Comparison of ENCODE assay signal across 9 mouse cellular contexts in the genomic region with DNA sequence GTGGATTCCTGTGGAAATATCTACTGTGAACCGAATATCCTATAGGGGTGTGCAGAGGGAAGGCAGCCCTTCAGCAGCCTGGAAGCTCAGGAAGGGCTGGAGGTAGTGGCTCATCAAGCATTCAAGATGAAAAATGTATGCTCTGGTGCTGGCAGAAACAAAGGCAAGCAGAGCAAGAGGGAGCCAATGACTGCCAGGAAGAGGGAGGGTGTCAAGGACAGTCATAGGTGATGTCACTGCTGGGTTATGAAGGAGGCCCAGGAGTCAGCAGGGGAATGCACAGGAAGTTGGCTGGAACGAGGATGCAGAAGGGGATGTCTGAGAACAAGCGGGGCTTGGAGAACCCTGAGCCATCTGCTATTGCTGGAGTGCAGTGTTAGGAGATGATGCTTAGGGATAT. TPM values are rescaled to one million over a fixed set of nuclear protein-coding genes. Genes with fewer than 3 reads are reported as not detected.
DNase-seq lines count a peak whose midpoint lies in the region; TF ChIP-seq lines count a peak whose summit lies in the region.
"Had no signal": no experiment of that assay in that cellular context is flagged by ENCODE, and none has a peak within 500 bp of the region (broad histone marks: within the 10 kb centered on the region; RNA-seq: fewer than 3 reads in every experiment).

No protein-coding gene starts in this region.

- H3K4me3 ChIP-seq in layer of hippocampus, adult 2 months = no peak overlapping the region
- no peak overlapping the region; the same call in 1 of the 2 replicates for H3K4me3 ChIP-seq in gastrocnemius, adult 2 months
- no peak overlapping the region for H3K4me3 ChIP-seq in macrophage (ENCODE audit: inconsistent target)

- H3K79me2 ChIP-seq in macrophage (ENCODE audit: inconsistent target) = peaks cover 55% of the 10 kb centered on the region

- 65% methylated on average over 3 of the region's 3 CpGs for WGBS in macrophage (ENCODE audit: missing documents)

- intact Hi-C loops in gastrocnemius, adult 2 months (cut with DNase I) = no loop called here

- peak overlapping the region; percentile 19 for H3K27ac ChIP-seq in layer of hippocampus, adult 2 months
- 0 out of 2 replicates have a peak overlapping the region, but pooled peaks have one; percentile 20 for H3K27ac ChIP-seq in gastrocnemius, adult 2 months
- peak overlapping the region; percentile 55 for H3K27ac ChIP-seq in macrophage

- no peaks in the 10 kb centered on the region for H3K36me3 ChIP-seq in macrophage (ENCODE audit: inconsistent target)

- no peak for TF ChIP-seq CTCF in layer of hippocampus, adult 2 months (conservative IDR thresholded peaks at IDR 0.05)
- no peak for TF ChIP-seq CTCF in gastrocnemius, adult 2 months (IDR thresholded peaks at IDR 0.05)

- DNase-seq in layer of hippocampus, adult 2 months (ENCODE audit: low spot score in 2 of 2) = no peak
- DNase-seq in layer of hippocampus, postnatal 25 days (ENCODE audit: extremely low spot score in 1 of 2, low spot score in 1 of 2) = no peak
- peak; percentile 35 for DNase-seq in adrenal gland, postnatal 10 days
- DNase-seq in gastrocnemius, adult 2 months = peak; percentile 43
- DNase-seq in urinary bladder, postnatal 36 days (ENCODE audit: low spot score in 2 of 2) = no peak
- DNase-seq in layer of hippocampus, adult 11-12 months (ENCODE audit: low spot score) = no peak
- no peak for DNase-seq in yolk sac, embryonic 10.5 days (ENCODE audit: low spot score)
- DNase-seq: kidney, adult 8-10 months had no signal

RNA-seq across cellular contexts. Expression of gene Ncoa7, which starts 24.9 kb away (rescaled TPM):
- total RNA-seq in layer of hippocampus, adult 2 months (2021) = 10 to 100 TPM; 98.8 to 99.0 TPM
- total RNA-seq in layer of hippocampus, postnatal 25 days (2021) = 100 to 1,000 TPM; 102 to 106 TPM
- total RNA-seq in adrenal gland, postnatal 10 days (2021) = 10 to 100 TPM; 33.4 to 42.0 TPM
- 1 to 10 TPM; 1.5 to 2.8 TPM for total RNA-seq in gastrocnemius, adult 2 months (2021)
- total RNA-seq in macrophage (2018; cell fraction: chromatin; rRNA removed) = 100 to 1,000 TPM in 8 of 26 experiments, 10 to 100 TPM in 18; 43.0 to 131 (median 86.1) TPM
- total RNA-seq in macrophage (2018; cell fraction: cytosol; rRNA removed) = 10 to 100 TPM; 22.2 to 71.1 (median 34.7) TPM
- 100 to 1,000 TPM in 2 of 26 experiments, 10 to 100 TPM in 24; 39.4 to 122 (median 71.4) TPM for total RNA-seq in macrophage (2018; cell fraction: nucleus; rRNA removed)
- 19.1 to 26.7 TPM (median 25.4 TPM) in 3 replicates for polyA plus RNA-seq in macrophage (2018)

Comparison
In these comparisons a context has a peak if more than half of its experiments do, and no peak if none do; other contexts are left out.
1. DNase-seq: peak in adrenal gland, postnatal 10 days (single experiment) and gastrocnemius, adult 2 months (single experiment); none in layer of hippocampus, adult 2 months (0 of 2), layer of hippocampus, postnatal 25 days (0 of 2), urinary bladder, postnatal 36 days (0 of 2), layer of hippocampus, adult 11-12 months (single experiment) and yolk sac, embryonic 10.5 days (single experiment).
2. RNA of gene Ncoa7, which starts 24.9 kb away (total RNA-seq): 102 to 106 TPM in layer of hippocampus, postnatal 25 days, 98.8 to 99.0 TPM in layer of hippocampus, adult 2 months and 33.4 to 42.0 TPM in adrenal gland, postnatal 10 days; 1.5 to 2.8 TPM in gastrocnemius, adult 2 months; every median in the first group is over 4 times any median in the second.
3. Peak in every context shown above with its lines, with median percentiles within 50 percentile points of each other: H3K27ac ChIP-seq.